Mouse (Mus musculus): ENCODE results near the gene Klra8. TPM values are rescaled to one million over a fixed set of nuclear protein-coding genes. Genes with fewer than 3 reads are reported as not detected.

Klra8 gene
- polyA plus RNA-seq (2015; fragmentation: Nextera tagmentation; extraction: Ambion mirVana), result not detected in 2 replicates

DNA sequence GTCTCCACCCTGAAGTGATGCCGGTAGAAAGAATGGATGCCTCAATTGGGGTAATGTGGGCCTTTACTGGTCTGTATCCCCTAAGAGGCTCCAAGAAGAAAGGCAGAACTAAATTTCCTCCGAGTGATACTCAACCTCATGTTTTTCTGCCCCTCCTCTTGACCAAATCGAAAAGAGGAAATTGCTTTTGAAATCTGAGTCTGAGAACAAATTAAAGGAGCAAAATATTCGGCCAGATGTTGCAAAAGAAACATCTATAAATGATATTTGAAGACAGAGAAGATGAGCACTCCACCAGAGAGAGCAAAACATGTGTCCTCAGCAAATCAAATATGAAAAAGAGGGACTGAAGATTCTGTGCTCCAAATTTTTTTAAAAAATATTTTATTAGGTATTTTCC is at the start of gene Klra8:
Klra8 (minus strand) TSS at position 101 of the 400 bp plus-strand sequence.

DNA sequence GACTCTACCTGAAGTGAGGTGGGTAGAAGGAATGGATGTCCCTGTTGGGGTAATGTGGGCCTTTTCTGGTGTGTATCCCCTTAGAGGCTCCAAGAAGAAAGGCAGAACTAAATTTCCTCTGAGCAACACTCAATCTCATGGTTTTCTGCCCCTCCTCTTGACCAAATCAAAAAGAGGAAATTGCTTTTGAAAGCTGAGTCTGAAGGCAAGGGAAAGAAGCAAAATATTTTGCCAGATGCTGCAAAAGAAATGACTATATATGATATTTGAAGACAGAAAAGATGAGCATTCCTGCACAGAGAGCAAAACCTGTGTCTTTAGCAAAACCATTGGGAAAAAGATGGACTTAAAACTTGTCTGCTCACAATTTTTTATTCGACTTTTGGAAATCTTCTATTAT is 62.5 kb downstream of the Klra8 start, which contains the start of gene Klra4:
Klra4 (minus strand) TSS at position 101 of the 400 bp plus-strand sequence.

Other genes with a start within 250 kb of the Klra8 start
- 1.0 and 1.5 TPM in 2 replicates for gene Klra5, start 212.2 kb downstream of the Klra8 start, polyA plus RNA-seq (2015; fragmentation: Nextera tagmentation; extraction: Ambion mirVana)
- gene Klra6, start 102.9 kb downstream of the Klra8 start, polyA plus RNA-seq (2015; fragmentation: Nextera tagmentation; extraction: Ambion mirVana), result not detected in 2 replicates
- gene Klra4, start 62.6 kb downstream of the Klra8 start, polyA plus RNA-seq (2015; fragmentation: Nextera tagmentation; extraction: Ambion mirVana), result not detected in 2 replicates
- not detected in 2 replicates for gene Klra9, start 63.2 kb upstream of the Klra8 start, polyA plus RNA-seq (2015; fragmentation: Nextera tagmentation; extraction: Ambion mirVana)
- gene Klra7, start 103.4 kb upstream of the Klra8 start, polyA plus RNA-seq (2015; fragmentation: Nextera tagmentation; extraction: Ambion mirVana), result not detected in 2 replicates
- not detected in 2 replicates for gene Klra10, start 152.0 kb upstream of the Klra8 start, polyA plus RNA-seq (2015; fragmentation: Nextera tagmentation; extraction: Ambion mirVana)
- not detected in 2 replicates for gene Klra3, start 207.7 kb upstream of the Klra8 start, polyA plus RNA-seq (2015; fragmentation: Nextera tagmentation; extraction: Ambion mirVana)

All from spleen, postnatal 0 days (tissue).